Mouse (Mus musculus) ES-E14 (cell line): ENCODE measurements around the gene Ccdc88b. TPM values are rescaled to one million over a fixed set of nuclear protein-coding genes. Genes with fewer than 3 reads are reported as not detected.
"Not testable (repeated sequence)": the region's sequence is repeated elsewhere in the genome, so short reads cannot be mapped to it uniquely, and the experiment has no call there.

Source experiments
- DNase-seq: peaks from one replicate; pipeline ENCODE4 v3.0.0-alpha.2; 2013; ENCODE audit warnings: low read depth, low spot score
- H3K27ac ChIP-seq: 2 replicates; pipeline ENCODE4 v1.5.1; 2012; ENCODE audit warnings: low read depth, mild to moderate bottlenecking, low read length, moderate library complexity, mixed read lengths; ENCODE audit not compliant: poor library complexity, insufficient read depth, severe bottlenecking
- H3K36me3 ChIP-seq: 2 replicates; pipeline ENCODE4 v1.6.1; 2012; ENCODE audit warnings: mild to moderate bottlenecking, low read length, moderate library complexity, mixed read lengths; ENCODE audit not compliant: control insufficient read depth, poor library complexity, insufficient read depth, severe bottlenecking
- H3K4me1 ChIP-seq, 2 experiments: fragments of 150-350 bp in 1 of 2; sonication (generic) in 1 of 2; 2 replicates each; pipeline ENCODE4 v1.6.1; 2012; ENCODE audit warnings: low read length in 2 of 2, mild to moderate bottlenecking in 1 of 2, mixed read lengths in 1 of 2; ENCODE audit not compliant: control insufficient read depth in 2 of 2, insufficient read depth in 2 of 2, poor library complexity in 1 of 2
- H3K4me3 ChIP-seq, 2 experiments: fragments of 150-350 bp in 1 of 2; sonication (generic) in 1 of 2; 2 replicates each; pipeline ENCODE4 v1.5.1; 2012; ENCODE audit warnings: low read length in 2 of 2, low read depth in 1 of 2, mild to moderate bottlenecking in 1 of 2, mixed read lengths in 1 of 2; ENCODE audit not compliant: insufficient read depth in 1 of 2, poor library complexity in 1 of 2, severe bottlenecking in 1 of 2
- H3K9ac ChIP-seq: 2 replicates; pipeline ENCODE4 v1.6.1; 2012; ENCODE audit warnings: low read depth, mild to moderate bottlenecking, low read length, mixed read lengths; ENCODE audit not compliant: poor library complexity, insufficient read depth, severe bottlenecking
- H3K9me3 ChIP-seq: fragments of 150-350 bp; sonication (generic); 2 replicates; pipeline ENCODE4 v1.6.1; 2012; ENCODE audit warnings: low read depth, mild to moderate bottlenecking, low read length; ENCODE audit not compliant: control insufficient read depth, insufficient read depth
- CHD2 ChIP-seq: IDR thresholded peaks from 2 replicates; pipeline ENCODE4 v1.6.1; 2014; ENCODE audit warnings: mild to moderate bottlenecking, low read depth, low read length, inconsistent platforms
- HCFC1 ChIP-seq: IDR thresholded peaks from 2 replicates; pipeline ENCODE4 v1.6.1; 2012; ENCODE audit warnings: low read length, inconsistent platforms, borderline replicate concordance; ENCODE audit not compliant: insufficient read depth
- MAFK ChIP-seq: IDR thresholded peaks from 2 replicates; pipeline ENCODE4 v1.6.1; 2014; ENCODE audit warnings: mild to moderate bottlenecking, low read depth, low read length, inconsistent platforms; ENCODE audit not compliant: insufficient read depth
- ZC3H11A ChIP-seq: IDR thresholded peaks from 2 replicates; pipeline ENCODE4 v1.6.1; 2012; ENCODE audit warnings: low read depth, mild to moderate bottlenecking, inconsistent platforms, low read length, borderline replicate concordance
- ZNF384 ChIP-seq: IDR thresholded peaks from 2 replicates; pipeline ENCODE4 v1.6.1; 2012; ENCODE audit warnings: low read depth, low read length, inconsistent platforms
- in situ Hi-C, 2 experiments: fragments of 600-800 bp; cut with MboI; formaldehyde crosslinking; loops; one replicate each; pipeline ENCODE4 v1.15.1; 2025; ENCODE audit warnings: low sequenced_read_pairs in 2 of 2, inconsistent platforms in 1 of 2; ENCODE audit not compliant: unreplicated experiment in 2 of 2
- total RNA-seq: library from RNA; depleted of rRNA; stranded (reverse); fragments of 300-350 nt; gene quantifications from 2 replicates; pipeline ENCODE4 v1.2.3, GENCODE M21; 2012

Gene Ccdc88b
- total RNA-seq, 1 experiment = 2.7 TPM

DNA sequence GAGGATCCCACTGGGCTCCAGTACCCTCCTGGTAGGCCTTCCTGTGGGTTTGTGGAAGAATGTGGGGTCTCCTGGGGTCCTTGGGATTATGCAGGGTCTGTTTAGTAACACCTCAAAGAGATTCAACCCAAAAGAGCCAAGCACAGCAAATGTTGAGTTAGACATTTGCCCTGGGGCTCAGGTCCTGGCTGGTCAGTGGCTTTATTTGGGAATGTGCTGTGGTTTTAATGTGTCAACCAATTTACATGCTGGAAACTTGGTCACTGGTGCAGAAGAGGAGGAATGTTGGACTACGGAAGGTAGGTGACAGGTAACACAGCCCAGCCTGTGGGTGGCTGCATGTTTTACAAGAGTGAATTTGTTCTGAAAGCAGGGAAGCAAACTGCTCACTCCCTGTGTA is 45.0 kb upstream of the Ccdc88b start:
- no peak for TF ChIP-seq MAFK
- no peak for TF ChIP-seq CHD2
- TF ChIP-seq HCFC1 = no peak
- no peak for TF ChIP-seq ZC3H11A
- TF ChIP-seq ZNF384 = no peak
- H3K4me1 ChIP-seq = no peaks in the 10 kb centered on the region
- H3K9me3 ChIP-seq = no peaks in the 10 kb centered on the region; the same call in 1 of the 2 replicates
- no peak overlapping the region for H3K4me3 ChIP-seq
- no peak for DNase-seq
- no peak overlapping the region for H3K27ac ChIP-seq
- H3K9ac ChIP-seq = no peak overlapping the region
- in situ Hi-C loops = no loop called here
- H3K36me3 ChIP-seq = peaks cover 16% of the 10 kb centered on the region; the same call in 1 of the 2 replicates

DNA sequence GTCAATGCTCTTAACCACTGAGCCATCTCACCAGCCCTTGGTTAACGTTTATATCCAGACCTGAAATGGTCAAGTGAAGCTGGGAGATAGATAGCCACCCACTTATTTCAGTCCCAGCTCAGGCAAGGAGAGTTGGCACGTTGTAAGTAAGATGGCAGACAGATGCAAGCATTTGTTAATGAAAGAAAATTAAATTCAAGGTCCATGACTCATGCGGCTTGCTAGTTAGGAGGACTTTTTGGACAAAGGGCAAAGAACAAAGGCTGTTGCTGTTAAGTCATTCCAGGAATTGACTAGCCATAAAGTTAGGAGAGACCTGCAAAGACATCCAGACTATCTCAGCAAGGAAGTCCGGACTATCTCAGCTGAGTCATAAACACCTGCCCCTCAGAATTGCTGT is 41.6 kb upstream of the Ccdc88b start:
- Histone ChIP-seq H3K4me3 (no peak overlapping the region), H3K4me1 (no peaks in the 10 kb centered on the region), H3K9me3 (no peaks in the 10 kb centered on the region; the same call in 1 of the 2 replicates), H3K36me3 (no peaks in the 10 kb centered on the region), H3K27ac (no peak overlapping the region), H3K9ac (no peak overlapping the region)
- no peak for DNase-seq
- TF ChIP-seq CHD2 = no peak
- TF ChIP-seq ZNF384 = no peak
- TF ChIP-seq ZC3H11A = no peak
- no peak for TF ChIP-seq MAFK
- no peak for TF ChIP-seq HCFC1
- in situ Hi-C loops = no loop called here

DNA sequence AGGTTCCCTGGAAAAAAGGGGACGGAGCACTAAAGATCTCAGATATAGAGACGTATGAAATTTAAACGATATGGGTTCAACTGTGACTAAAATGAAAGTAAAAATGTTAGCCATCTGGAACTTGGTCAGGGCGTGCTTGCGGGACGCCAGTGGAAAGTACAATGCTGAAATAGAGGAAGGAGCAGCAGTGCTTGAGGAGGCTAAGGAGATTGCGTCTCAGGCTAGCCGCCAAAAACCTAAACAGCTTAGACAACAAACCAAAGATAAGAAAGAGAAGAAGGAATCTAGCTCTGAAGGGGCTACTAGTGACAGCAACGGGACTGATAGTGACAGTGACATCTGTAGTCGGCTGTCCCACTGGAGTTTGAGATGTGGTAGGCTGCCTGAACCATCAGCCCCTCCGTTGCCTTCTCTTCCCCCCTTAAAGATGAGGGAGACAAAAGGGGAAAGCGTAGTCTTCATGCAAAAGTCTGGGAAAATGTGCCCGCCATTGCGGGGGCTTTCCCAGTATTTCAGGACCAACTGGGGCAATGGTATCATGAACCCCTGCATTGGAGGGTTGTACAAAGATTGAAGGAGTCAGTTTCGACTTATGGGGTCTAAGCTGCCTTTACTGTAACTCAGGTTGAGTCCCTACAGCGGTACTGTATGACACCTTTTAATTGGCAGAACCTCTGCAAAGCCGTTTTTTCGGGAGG is 37.7 kb upstream of the Ccdc88b start:
- DNase-seq, H3K4me1 ChIP-seq, H3K27ac ChIP-seq, H3K9ac ChIP-seq, in situ Hi-C loops, H3K4me3 ChIP-seq, H3K9me3 ChIP-seq, H3K36me3 ChIP-seq: not testable (repeated sequence)

DNA sequence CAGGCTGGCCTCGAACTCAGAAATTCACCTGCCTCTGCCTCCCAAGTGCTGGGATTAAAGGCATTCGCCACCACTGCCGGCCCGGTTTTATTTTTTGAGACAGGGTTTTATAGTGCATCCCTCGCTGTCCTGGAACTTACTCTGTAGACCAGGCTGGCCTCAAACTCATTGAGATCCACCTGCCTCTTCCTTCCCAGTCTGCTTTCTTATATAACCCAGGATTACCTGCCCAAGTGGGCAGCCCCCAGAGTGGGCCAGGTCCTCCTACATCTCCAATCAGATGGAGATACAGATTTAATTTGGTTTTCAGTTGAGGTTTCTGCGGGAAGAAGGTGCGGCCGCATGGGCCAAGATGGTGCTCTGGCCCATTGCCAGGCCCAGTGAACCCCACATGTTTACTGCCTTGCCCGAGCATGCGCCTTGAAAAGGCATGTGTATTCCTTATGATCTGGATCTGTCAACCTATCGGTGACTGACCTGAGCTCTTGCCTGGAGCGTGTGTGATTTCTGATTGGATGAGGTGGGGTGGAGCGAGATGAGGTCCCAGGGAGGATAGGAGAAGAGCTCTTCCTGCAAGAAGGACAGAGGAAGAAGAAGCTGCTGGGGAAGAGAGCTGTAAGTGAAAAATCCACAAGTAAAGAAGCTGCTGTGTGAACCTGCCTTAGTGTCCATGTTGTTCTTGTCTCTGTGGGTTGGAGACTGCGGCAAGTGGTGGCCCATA is 35.9 kb upstream of the Ccdc88b start:
- H3K4me1 ChIP-seq = no peaks in the 10 kb centered on the region; a peak in 1 of 4 replicates
- H3K9ac ChIP-seq = no peak overlapping the region
- H3K9me3 ChIP-seq = no peaks in the 10 kb centered on the region; the same call in 1 of the 2 replicates
- H3K36me3 ChIP-seq = no peaks in the 10 kb centered on the region
- DNase-seq = no peak
- TF ChIP-seq HCFC1 = no peak
- no peak for TF ChIP-seq CHD2
- no peak for TF ChIP-seq MAFK
- in situ Hi-C loops = no loop called here
- H3K27ac ChIP-seq = no peak overlapping the region
- no peak overlapping the region for H3K4me3 ChIP-seq

DNA sequence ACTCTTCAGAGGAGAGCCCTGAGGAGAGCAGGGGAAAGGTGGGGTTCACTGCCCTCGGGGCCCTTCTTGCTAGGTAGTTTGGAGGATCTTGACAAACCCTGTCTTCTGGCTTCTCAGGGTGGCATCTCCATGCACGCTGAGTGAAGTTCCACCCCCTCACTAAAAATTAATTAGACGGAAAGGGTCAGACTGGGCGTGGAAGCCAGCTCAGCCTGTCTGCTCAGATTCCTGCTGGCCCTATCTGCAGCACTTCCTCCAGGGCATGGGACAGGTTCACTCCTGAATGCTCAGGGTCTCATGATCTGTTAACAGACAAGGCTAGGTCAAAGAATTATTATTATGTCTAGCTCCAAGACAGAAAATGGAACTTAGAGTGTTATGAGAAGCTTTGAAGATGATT is 34.5 kb upstream of the Ccdc88b start:
- no peak overlapping the region for H3K9ac ChIP-seq
- H3K4me1 ChIP-seq = no peaks in the 10 kb centered on the region; a peak in 1 of 4 replicates
- no peak for DNase-seq
- in situ Hi-C loops = no loop called here
- H3K4me3 ChIP-seq = no peak overlapping the region
- no peak overlapping the region for H3K27ac ChIP-seq
- H3K36me3 ChIP-seq = no peaks in the 10 kb centered on the region
- TF ChIP-seq MAFK (no peak), ZC3H11A (no peak), ZNF384 (no peak), HCFC1 (no peak), CHD2 (no peak)
- H3K9me3 ChIP-seq = no peaks in the 10 kb centered on the region
